Mouse (Mus musculus) heart, postnatal 10 days (tissue): Measurements from ENCODE around the gene Gm7534. TPM values are rescaled to one million over a fixed set of nuclear protein-coding genes. Genes with fewer than 3 reads are reported as not detected.
"Not testable (repeated sequence)": the region's sequence is repeated elsewhere in the genome, so short reads cannot be mapped to it uniquely, and the experiment has no call there.

Source experiments
- DNase-seq, 2 experiments: peaks; one replicate each; pipeline ENCODE4 v3.0.0; 2021
- intact Hi-C: fragments of 180-260 bp; cut with DNase I; formaldehyde crosslinking; loops from one replicate; pipeline ENCODE4 v1.15.1; 2025
- total RNA-seq, 2 experiments: library from RNA; stranded (reverse); gene quantifications; 2 replicates each; pipeline ENCODE4 v1.2.3; 2021

Gm7534 gene
- total RNA-seq, 2 experiments from 2014 or later = not detected

DNA sequence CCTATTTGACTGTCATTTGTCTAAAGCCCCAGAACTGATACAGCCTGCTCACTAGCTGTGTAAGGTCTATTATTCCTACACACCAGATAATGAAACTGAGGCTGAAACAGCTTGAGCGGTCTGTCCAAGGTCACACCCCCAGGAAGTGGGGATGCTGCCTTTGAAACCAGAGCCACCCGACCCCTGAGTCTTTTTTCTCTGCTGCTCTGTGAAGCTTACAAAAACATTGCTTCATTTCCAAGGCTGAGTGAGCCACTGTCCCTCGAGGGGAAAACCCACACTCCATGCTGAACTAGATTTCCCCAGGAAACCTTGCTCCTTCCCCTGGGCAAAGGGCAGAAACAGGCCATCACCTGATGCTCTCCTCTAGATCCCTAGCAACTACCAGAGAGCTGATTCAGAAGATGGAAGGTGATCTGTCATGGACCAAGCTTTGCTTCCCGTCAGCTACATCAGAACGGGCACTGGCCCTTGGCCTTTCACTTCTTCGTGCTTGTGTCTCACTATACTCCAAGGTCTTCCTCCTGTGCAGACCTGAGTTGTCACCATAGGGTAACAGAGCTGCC is 3.8 kb upstream of the Gm7534 start:
- DNase-seq = no peak
- intact Hi-C loops = no loop called here

DNA sequence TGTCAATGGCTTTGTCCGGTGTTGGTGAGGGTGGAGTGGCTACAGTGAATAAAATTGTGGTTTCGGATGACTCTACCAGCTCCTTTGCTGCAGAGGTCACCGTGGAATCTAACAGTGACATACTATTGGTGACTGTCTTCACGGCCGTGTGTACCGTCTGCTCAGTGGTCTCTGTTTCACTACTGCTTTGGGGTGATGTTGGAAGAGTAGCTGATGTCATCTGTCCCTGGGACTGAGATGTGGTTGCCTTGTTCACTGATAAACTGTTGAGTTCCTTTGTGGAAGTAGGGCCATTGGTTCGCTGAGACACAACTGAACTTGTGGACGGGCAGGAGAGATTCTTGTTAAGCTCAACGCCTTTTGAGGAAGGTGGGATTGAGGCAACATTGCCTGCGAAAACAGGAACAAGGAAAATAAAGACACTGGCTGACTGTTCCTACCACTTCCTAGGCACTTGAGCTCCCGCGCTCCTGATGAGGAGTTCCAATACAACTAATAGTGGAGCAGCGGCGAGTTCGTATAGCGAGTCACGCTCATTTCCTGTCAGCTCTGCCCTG is 614 bp upstream of the Gm7534 start:
- intact Hi-C loops = no loop called here

DNA sequence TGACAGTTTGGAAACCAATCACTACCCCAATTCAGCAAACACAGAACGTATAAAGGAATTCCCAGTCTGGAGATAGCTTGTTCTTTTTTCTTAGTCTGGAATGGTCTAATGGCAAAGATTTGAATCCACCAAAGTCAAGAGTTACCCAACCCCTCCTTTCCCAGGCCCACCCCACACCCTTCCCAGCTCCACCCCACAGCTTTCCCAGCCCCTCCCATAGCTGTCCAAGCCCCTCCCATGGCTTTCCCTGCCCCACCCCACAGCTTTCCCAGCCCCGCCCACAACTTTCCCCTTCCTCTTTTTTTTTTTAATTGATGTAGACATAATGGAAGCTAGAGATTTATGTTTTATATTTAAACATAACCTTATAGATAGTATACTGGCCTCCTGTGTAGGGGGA is 3.4 kb downstream of the Gm7534 start:
- intact Hi-C loops = no loop called here
- DNase-seq = no peak

More for the DNA sequence above, 614 bp upstream of the Gm7534 start:
- DNase-seq = no peak

DNA sequence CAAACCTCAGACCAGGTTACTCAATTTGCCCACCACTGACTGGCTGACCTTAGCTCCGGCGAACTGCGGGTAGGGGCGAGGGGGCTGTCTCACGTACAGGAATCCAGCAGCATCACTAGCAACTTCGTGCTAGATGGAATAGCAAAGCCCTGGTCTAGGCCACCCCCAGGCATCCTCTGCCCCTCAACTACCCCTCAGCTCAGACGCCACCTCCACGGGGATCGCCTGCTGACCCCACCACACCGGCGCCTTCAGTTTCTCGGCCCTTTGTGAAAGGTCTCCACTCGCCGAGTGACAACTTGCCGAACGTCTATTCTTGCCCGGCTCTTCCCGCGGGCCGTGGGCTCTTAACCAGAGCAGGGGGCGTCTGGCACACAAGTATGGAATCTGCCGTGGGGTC is 16.5 kb downstream of the Gm7534 start:
- intact Hi-C loops = loop anchor here (2.0 to 5.0 kb wide), 4 partner anchors 53 to 201 kb away; partner anchors contain the start of gene Cnksr1
- no peak for DNase-seq

DNA sequence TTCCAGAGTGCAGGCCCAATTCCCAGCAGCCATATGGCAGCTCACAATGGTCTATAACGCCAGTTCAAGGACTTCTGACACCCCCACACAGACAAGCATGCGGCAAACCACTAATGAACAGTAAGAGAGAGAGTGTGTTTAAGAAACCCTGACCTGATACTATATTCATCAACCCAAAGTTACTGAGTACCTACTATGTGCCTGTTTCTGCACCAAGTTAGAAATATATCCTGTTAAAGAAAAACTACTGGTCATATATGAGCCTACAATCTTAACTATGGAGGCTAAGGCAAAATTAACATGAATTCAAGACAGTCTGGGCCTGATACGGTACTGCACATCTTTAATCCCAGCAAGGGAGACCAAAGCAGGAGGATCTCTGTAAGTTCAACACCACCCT is 17.2 kb downstream of the Gm7534 start:
- no peak for DNase-seq
- intact Hi-C loops = loop anchor here (5.0 kb wide), 3 partner anchors 82 to 202 kb away; no protein-coding TSS in a partner anchor

DNA sequence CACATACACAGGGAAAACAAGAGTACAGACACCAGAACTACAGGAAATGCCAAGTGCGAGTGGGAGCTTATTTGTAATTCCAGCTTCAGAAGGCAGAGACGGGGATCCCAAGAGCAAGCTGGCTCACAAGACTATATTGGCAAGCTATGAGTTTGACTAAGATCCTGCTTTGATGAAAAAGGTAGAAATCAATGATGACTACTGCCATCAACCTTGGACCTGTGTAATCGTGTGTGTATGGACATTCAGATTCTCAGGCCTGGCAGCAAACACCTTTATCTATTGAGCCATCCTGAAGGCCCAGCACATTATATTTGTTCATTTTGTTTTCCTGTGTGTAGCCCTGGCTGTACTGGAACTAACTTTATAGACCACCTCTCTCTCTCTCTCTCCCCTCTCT is 19.1 kb downstream of the Gm7534 start:
- intact Hi-C loops = no loop called here
- DNase-seq = no peak

DNA sequence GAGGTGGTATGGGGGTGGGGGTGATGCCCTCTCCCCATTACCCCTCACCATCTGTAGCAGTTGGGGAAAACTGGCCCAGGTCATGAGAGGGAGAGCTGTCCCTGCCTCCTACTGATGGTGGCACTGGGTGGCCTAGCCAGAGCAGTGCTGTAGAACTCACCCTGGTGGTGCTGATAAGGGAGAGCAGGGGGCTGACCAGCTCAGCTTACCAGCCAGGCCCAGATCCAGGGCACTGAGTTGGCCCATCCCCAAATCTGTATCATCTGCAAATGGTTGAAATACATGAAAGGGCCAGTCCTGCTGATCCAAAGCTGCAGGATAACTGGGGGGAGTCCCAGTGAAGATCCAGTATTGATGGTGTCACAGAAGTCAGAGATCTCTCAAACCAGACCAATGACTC is 21.0 kb downstream of the Gm7534 start:
- intact Hi-C loops = no loop called here
- no peak for DNase-seq

DNA sequence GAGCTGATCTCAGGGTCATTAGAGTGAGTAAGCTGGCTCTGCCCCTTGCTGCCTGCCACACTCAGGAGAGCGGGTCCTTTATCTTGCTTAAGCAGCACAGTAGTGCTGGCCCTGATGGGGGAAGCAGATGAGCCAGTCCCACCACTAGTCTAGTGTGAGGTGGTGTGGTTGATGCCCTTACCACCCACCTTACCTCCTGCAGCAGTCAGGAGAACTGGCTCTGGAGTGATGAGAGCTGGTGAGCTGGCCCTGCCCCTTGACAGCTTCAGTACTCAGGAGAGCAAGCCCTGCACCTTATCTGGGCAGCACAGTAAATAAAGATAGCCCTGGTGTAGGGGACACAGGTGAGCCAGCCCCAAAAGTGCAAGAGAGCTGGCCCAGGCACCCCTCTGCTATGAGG is 21.7 kb downstream of the Gm7534 start:
- no peak for DNase-seq
- intact Hi-C loops = no loop called here

DNA sequence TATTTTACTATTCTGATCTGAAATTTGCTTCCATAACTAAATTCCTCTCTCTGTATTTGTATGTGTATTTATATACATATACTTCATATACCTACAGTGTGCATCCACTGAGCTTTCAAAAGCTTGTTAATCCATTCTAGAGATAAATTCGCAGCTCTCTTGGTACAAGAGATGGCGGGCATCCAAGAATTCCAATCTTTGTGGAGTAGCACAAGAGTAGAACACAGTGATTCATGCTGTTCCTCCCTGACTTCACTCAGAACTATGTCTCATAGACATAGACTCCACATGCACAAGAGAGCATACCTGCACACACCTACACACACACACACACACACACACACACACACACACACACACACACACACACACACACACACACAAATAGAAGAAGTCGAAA is 30.4 kb downstream of the Gm7534 start:
- DNase-seq = peak; percentile 55 to 65
- intact Hi-C loops = no loop called here

DNA sequence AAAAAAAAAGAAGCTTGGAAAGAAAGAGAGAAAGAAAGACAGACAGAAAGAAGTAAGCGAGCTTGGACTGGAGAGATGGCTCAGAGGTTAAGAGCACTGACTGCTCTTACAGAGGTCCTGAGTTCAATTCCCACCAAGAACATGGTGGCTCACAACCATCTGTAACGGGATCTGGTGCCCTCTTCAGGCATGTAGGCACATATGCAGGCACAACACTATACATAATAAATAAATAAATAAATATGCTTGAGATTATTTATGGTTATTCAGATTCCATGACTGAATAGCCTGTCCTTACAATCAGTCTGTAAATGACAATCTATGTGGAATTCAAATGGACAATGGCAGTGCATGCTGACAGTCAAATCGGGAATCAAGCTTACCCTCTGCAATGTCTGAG is 35.9 kb downstream of the Gm7534 start:
- intact Hi-C loops = no loop called here
- no peak for DNase-seq

DNA sequence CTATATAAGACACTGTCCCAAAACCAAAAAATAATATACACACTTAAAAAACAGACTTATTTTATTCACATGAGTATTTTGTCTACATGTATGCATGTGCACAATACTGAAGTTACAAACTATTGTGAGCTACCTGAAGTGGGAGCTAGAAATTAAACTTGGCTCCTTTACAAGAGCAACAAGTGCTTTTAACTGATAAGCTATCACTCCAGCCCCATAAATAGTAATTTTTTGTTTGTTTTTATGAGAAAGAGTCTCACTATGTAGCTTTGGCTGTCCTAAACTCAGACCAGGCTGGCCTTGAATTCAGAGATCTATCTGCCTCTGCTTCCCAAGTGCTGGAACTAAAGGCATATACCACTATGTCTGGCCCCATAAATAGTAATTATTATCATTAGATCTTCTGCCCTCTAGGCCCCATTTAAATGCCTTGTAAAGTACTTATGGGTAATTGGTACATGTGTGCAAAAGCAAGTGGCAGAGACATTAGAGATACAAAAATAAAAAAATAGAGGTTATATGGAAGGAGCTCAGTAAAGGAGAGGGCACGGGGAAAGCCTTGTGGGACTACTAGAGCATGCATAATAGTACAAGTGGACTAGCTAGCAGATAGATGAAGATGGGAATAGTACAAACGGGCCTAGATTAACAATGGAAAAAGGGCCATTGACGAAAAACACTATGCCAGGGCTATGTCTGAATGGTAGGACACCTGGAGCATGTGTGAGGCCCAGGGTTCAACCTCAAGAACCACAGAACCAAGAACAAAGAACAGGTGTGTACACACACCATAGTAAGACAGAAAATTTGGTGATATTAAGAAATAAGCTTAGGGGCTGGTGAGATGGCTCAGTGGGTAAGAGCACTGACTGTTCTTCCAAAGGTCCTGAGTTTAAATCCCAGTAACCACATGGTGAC is 37.0 kb downstream of the Gm7534 start:
- no peak for DNase-seq
- intact Hi-C loops = no loop called here

DNA sequence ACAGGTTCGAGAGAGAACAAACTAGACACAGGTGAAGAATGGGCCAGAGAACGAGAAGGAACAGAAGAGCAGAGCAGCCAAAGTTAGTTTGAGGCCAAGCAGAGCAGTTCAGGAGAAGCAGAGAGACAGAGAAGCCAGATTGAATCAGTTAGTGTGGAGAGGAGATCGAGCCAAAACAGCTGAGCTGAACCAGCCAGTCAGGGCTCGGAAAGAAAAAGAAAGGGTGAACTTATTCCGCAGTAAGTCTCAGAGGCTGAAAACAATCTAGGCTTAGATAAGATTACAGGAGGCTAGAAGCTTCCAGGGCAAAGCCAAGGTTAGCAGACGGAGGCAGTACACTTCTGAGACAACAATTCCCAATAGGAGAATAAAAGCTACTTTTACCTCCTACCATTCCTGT is 37.8 kb downstream of the Gm7534 start:
- intact Hi-C loops = no loop called here
- peak in 1 of 2 experiments; percentile 27 for DNase-seq

DNA sequence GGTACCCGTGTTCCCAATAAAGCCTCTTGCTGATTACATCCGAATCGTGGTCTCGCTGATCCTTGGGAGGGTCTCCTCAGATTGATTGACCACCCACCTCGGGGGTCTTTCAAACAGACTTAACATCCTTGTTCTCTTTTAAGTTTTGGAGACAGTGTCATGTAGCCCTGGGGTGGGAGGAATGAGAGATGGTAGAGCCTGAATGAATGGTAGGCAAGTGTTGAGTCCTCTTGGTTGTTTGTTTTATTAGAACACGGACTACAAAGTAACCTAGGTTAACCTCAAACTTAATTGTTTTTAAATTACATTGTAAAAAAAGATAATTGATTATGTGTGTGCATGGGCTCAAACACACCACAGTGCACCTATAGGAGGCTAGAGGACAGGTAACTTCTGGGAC is 38.2 kb downstream of the Gm7534 start:
- no peak for DNase-seq
- intact Hi-C loops = no loop called here

DNA sequence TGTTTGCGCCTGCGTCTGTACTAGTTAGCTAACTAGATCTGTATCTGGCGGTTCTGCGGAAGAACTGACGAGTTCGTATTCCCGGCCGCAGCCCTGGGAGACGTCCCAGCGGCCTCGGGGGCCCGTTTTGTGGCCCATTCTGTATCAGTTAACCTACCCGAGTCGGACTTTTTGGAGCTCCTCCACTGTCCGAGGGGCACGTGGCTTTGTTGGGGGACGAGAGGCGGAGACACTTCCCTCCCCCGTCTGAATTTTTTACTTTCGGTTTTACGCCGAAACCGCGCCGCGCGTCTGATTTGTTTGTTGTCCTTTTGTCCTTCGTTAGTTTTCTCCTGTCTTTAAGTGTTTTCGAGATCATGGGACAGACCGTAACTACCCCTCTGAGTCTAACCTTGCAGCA is 42.7 kb downstream of the Gm7534 start:
- intact Hi-C loops = not testable (repeated sequence)
- DNase-seq = peak; percentile 52 to 59

DNA sequence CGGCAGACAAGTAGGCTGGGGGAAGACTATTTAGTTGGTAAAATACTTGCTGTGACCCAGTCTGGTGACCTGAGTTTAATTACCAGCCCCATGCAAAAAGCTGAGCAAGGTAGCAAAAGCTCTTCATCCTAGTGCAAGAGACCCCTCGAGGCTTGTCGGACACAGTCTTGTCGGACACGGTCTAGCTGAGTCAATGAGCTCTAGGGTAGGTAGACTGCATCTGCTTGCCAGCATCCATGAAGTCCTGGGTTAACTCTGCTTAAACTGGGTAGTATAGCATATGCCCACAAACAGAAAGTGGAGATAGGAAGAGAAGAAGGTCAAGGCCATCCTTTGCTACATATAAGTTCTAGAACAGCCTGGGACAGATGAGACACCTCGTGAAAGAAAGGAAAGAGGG is 44.0 kb downstream of the Gm7534 start:
- no peak for DNase-seq
- intact Hi-C loops = no loop called here

DNA sequence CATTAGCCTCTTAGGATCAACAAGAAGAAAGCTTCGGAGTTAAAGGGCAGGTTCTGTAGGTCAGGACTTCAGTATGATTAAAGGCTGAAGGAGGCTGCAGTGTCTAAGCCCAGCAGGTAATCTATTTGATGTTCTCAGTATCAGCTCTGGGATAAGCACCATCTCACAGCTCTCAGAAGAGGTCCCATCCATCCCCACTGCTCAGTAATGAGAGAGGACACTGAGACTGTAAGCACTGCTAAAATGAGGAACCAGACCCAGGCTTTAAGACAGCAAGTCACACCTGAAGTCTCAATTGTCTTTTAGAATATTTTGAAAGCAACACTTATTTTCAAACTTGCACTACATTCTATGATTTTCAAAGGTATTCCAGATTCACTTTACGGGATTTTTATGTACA is 45.2 kb downstream of the Gm7534 start:
- no peak for DNase-seq
- intact Hi-C loops = no loop called here

DNA sequence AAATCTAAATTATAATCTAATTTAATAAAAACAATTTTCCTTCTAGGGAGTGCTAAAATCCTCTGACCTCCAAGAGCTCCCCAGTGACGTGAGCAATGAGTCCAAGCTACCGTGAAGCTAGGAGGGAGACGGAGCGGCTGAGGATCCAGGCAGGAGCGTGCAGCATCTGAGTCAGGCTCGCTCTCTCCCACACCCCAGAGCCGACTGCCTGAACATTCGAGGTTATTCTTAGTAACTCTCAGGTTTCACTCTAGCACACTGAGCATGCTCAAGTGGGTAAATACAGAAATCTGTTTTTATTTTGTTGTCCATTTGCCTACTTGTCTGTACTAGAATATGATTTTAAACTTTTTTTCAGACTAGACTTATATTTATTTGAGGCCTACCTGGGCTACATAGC is 46.1 kb downstream of the Gm7534 start:
- intact Hi-C loops = no loop called here
- peak; percentile 51 to 63 for DNase-seq

DNA sequence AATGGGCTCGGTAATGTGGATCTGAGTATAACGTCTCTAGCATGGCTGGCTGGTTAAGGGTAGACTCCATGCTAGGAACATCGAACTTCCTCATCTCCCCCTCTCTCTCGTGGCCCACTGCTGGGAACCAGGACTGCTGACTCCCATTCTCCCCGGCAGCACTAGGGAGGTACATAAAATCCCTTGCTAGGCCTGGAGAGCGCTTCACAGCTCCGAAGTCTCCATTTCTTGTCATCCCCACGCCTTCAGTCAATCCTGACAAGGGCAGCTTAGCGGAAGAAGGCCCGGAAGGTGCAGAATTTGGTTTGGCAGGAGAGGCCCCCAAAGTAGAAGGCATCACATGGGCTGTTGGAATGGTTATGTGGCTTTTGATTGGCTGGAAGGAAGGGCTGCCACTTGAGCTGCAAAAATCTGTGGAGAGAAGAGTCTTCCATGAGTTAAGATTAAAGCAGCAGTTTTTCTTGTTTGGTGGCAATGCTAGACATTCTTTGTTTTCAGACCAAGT is 46.8 kb downstream of the Gm7534 start:
- intact Hi-C loops = no loop called here
- peak; percentile 20 to 22 for DNase-seq

DNA sequence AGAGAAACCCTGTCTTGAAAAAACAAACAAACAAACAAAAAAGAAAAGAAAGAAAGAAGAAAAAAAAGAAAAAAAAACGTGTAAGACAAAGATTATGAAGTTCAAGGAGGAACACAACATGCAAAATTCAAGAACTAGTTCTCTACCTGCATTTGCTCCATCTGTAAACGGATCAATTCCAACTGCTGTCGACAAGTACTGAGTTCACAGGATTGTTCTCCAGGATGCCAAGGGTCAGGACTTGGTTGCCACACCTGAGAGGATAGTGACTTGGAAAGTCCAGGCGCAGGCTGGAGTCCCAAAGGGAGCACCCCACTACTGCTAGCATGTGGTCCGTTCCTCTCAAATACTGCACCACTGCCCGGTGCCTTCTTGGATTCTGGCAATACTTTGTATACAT is 47.3 kb downstream of the Gm7534 start:
- no peak for DNase-seq

DNA sequence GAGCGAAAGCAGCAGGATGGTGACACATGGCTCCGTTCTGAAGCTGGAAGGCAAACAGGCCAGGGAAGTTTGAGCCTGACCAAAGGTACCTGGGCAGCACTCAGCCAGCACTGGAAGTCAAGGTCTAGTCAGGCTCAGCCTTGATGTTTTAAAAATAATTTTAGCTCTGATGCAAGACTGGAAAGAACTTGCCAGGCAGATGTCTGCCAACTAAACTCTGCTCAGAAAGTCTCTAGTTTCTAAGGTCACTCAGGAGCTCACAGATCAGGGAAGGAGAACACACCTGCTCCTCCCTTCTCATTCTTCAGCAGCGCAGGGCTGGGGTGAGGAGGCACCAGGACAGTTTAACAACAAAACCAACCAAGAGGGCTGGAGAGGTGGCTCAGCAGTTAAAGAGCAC is 48.5 kb downstream of the Gm7534 start:
- intact Hi-C loops = no loop called here
- peak; percentile 39 to 67 for DNase-seq

More for the DNA sequence above, 47.3 kb downstream of the Gm7534 start:
- intact Hi-C loops = no loop called here

DNA sequence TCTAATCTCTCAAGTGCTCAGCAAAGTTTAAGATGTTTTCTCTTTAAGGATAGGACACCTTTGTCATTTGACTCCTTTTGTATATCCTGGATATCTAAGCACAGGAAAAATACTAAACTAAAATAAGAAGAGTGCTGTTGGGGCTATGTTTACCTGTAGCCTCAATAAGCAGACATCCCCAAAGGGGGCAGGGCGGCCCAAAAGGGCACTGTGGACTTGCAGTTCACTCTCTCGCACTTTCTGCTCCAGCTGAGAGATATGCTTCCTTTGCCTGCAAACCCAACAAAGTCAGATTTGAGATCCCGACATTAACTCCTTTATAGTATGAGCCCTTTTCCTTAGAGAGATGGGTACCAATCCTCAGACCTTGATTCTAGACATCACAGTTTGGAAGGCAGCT is 49.1 kb downstream of the Gm7534 start:
- DNase-seq = no peak
- intact Hi-C loops = no loop called here

DNA sequence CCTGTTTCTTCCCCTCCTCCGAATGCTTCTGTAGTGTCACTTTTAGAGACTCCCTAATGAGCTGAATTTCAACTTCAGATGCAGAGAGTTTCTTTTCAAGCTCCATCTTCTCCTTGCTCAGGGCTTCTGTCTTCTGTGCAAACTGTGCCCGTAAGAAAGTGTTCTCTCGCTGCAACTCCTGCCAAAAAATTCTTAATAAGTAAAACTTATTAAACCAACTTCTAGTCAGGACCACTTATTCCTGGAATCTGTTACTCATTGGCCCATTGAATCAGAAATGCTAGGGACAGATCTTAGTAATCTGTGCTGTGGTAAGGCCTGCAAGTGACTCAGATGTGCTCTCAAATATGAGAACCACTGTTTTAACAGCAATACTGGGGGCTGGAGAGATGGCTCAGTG is 50.7 kb downstream of the Gm7534 start:
- DNase-seq = no peak
- intact Hi-C loops = no loop called here
